Mouse (Mus musculus) T-helper 1 cell (primary cell): ENCODE data around the gene Slc39a11.

Source experiments
- in situ Hi-C: fragments of 300-600 bp; cut with MboI, MseI; formaldehyde crosslinking; loops from one replicate; pipeline ENCODE4 v1.15.1; 2025; ENCODE audit warnings: high pct_unique_total_duplicates

Slc39a11 gene

DNA sequence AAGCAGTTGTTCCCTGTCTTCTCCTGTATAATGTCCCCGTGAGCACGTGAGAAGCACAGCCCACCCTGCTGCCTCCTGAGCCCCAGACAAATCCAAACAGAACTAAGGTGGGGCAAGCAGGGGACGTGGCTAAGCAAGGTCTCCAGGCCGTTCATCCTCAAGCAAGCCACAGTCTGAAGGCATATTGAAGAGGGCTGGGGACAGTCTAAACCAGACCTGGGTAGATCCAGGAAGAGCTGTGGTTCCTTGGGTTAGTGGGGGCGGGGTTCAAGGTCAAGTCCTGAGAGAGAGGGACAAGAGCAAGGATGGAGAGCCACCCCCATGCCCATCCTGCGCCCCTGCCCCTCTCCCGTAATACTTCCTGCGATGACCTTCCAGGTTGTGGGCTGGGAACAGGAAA is 452.3 kb downstream of the Slc39a11 start:
- in situ Hi-C loops: loop anchor here (10.0 kb wide), 1 partner anchor 447 kb away; the partner anchor contains the start of gene Cog1

DNA sequence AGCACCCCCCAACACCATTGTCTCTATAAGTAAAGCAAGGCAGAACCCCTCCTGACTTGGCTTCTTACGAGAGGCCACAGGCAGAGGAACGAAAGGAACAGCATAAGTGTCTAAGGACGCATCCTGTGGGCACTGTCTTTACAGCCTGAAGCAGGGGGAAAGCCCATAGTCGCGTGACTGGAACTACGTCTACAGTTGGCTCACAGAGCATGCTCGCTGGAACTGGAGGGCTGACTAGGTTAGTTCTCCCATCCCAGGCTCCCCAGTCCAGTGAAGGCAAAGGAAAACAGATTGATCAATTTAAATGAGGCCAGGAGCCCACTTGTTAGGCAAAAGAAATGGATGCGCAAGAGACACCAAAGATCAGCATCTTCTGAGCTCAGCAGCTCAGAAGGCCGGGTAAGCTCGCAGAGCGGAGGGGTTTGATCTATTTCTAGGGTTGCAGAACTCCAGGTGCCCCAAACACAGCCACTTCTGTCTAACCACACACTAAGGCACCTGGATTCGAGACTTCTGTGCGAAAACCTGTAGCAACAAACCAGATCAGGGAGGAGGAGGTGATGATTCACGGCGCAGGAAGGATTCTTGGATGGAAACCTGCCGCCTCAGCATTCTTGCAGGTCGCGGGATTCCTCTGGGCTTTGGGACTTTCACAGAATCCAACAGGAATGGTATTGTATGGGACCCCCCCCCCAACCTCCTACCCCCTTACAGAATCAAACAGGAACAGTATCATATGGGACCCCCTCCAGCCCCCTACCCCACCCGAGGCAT is 453.5 kb downstream of the Slc39a11 start:
- in situ Hi-C loops: loop anchor here (10.0 kb wide), 1 partner anchor 448 kb away; the partner anchor contains the start of gene Cog1
